In genomic region chr7:92871596-92871995, GRCm38 (mm10) we compare ENCODE assay signal across 24 mouse cellular contexts. TPM values are rescaled to one million over a fixed set of nuclear protein-coding genes. Genes with fewer than 3 reads are reported as not detected.
DNase-seq lines count a peak whose midpoint lies in the region; ATAC-seq and TF ChIP-seq lines count a peak whose summit lies in the region.
"Had no signal": no experiment of that assay in that cellular context is flagged by ENCODE, and none has a peak within 500 bp of the region (broad histone marks: within the 10 kb centered on the region; RNA-seq: fewer than 3 reads in every experiment).

No protein-coding gene starts in this region.

- ATAC-seq in kidney, embryonic 16.5 days (ENCODE audit: low FRiP score, low TSS enrichment) = no peak
- ATAC-seq in liver, embryonic 13.5 days (ENCODE audit: low read depth) = no peak
- ATAC-seq: CD4-positive, CD25-positive, alpha-beta regulatory T cell, adult 4 months; forebrain, embryonic 14.5 days; forebrain, embryonic 16.5 days had no signal

- no peaks in the 10 kb centered on the region for H3K36me3 ChIP-seq in kidney, embryonic 16.5 days (ENCODE audit: insufficient read depth, low read length)
- H3K36me3 ChIP-seq in liver, embryonic 13.5 days = peaks cover 19% of the 10 kb centered on the region
- peaks cover 2 to 13% of the 10 kb centered on the region in 2 experiments for H3K36me3 ChIP-seq in MEL (ENCODE audit: control insufficient read depth in 1 of 2, insufficient read depth in 2 of 2, low read length in 2 of 2)
- H3K36me3 ChIP-seq: embryonic facial prominence, embryonic 13.5 days; forebrain, embryonic 12.5 days had no signal

- peaks cover 8% of the 10 kb centered on the region for H3K79me2 ChIP-seq in MEL (ENCODE audit: control insufficient read depth, insufficient read depth, low read length, poor library complexity)

- TF ChIP-seq EP300 in MEL (IDR thresholded peaks at IDR 0.05; ENCODE audit: low read depth in 1 of 2, low read length in 2 of 2) = peak; percentile 64 to 70; a peak in 3 of 4 replicates

- H3K27ac ChIP-seq in kidney, embryonic 16.5 days (ENCODE audit: low read length) = no peak overlapping the region
- H3K27ac ChIP-seq in liver, embryonic 13.5 days = peak overlapping the region; percentile 40; the same call in 1 of the 2 replicates
- peak overlapping the region; percentile 20; the same call in 1 of the 2 replicates for H3K27ac ChIP-seq in MEL (ENCODE audit: control insufficient read depth, low read depth, low read length)
- H3K27ac ChIP-seq: embryonic facial prominence, embryonic 13.5 days; embryonic facial prominence, embryonic 15.5 days; forebrain, embryonic 10.5 days; forebrain, embryonic 12.5 days had no signal

- no peak for DNase-seq in kidney, postnatal 25 days
- no peak for DNase-seq in liver, embryonic 13.5 days
- DNase-seq in liver (no peak), MEL (ENCODE audit: low read depth, low spot score) (no peak)
- DNase-seq: adrenal gland, adult 2 months; adrenal gland, postnatal 10 days; adrenal gland, postnatal 25 days; B cell, adult 2 months; cerebellum, adult 11 months; cerebellum, adult 18-20 months; cerebellum, adult 8-10 months; cerebellum, adult 9-11 months; cerebellum, postnatal 14 days; cerebellum, postnatal 36 days; embryo, embryonic 11 days had no signal

- no peaks in the 10 kb centered on the region for H3K9me3 ChIP-seq in kidney, embryonic 16.5 days (ENCODE audit: low read length)
- no peaks in the 10 kb centered on the region for H3K9me3 ChIP-seq in liver, embryonic 13.5 days (replicated peaks)
- no peaks in the 10 kb centered on the region for H3K9me3 ChIP-seq in MEL (replicated peaks; ENCODE audit: insufficient read depth, low read length)
- H3K9me3 ChIP-seq: embryonic facial prominence, embryonic 13.5 days; embryonic facial prominence, embryonic 15.5 days; forebrain, embryonic 10.5 days; forebrain, embryonic 12.5 days had no signal

- no peak overlapping the region for H3K4me3 ChIP-seq in kidney, embryonic 16.5 days (ENCODE audit: low read length)
- H3K4me3 ChIP-seq in liver, embryonic 13.5 days (replicated peaks) = no peak overlapping the region
- peak overlapping the region in 1 of 2 experiments; percentile 20; a peak in 1 of 4 replicates for H3K4me3 ChIP-seq in MEL (ENCODE audit: control insufficient read depth in 1 of 2, insufficient read depth in 1 of 2, low read depth in 2 of 2, low read length in 2 of 2)
- H3K4me3 ChIP-seq: embryonic facial prominence, embryonic 13.5 days; embryonic facial prominence, embryonic 15.5 days; forebrain, embryonic 10.5 days; forebrain, embryonic 12.5 days had no signal

- TF ChIP-seq CTCF in MEL (IDR thresholded peaks at IDR 0.05 in 2 of 3, conservative IDR thresholded peaks at IDR 0.05 in 1 of 3; ENCODE audit: control insufficient read depth in 1 of 3, insufficient read depth in 1 of 3, low read depth in 2 of 3, low read length in 3 of 3, poor library complexity in 1 of 3, severe bottlenecking in 1 of 3) = no peak

- no peak for TF ChIP-seq RAD21 in MEL (IDR thresholded peaks at IDR 0.05; ENCODE audit: low read depth, low read length)

- peaks cover 10% of the 10 kb centered on the region for H3K4me1 ChIP-seq in kidney, embryonic 16.5 days (ENCODE audit: insufficient read depth, low read length)
- peaks cover 37% of the 10 kb centered on the region for H3K4me1 ChIP-seq in liver, embryonic 13.5 days (replicated peaks)
- H3K4me1 ChIP-seq in MEL (ENCODE audit: control insufficient read depth in 1 of 2, insufficient read depth in 2 of 2, low read length in 2 of 2) = peaks cover 4 to 5% of the 10 kb centered on the region in 2 experiments

- H3K27me3 ChIP-seq in kidney, embryonic 16.5 days (ENCODE audit: insufficient read depth, low read length) = no peaks in the 10 kb centered on the region
- H3K27me3 ChIP-seq in liver, embryonic 13.5 days = no peaks in the 10 kb centered on the region
- H3K27me3 ChIP-seq in MEL (ENCODE audit: control insufficient read depth in 1 of 2, insufficient read depth in 2 of 2, low read length in 2 of 2) = no peaks in the 10 kb centered on the region
- H3K27me3 ChIP-seq: CH12.LX; embryonic facial prominence, embryonic 13.5 days; embryonic facial prominence, embryonic 15.5 days; forebrain, embryonic 12.5 days had no signal

- H3K9ac ChIP-seq in kidney, embryonic 16.5 days (replicated peaks; ENCODE audit: low read length) = 0 out of 2 replicates have a peak overlapping the region, but pooled peaks have one; percentile 26
- no peak overlapping the region; the same call in 1 of the 2 replicates for H3K9ac ChIP-seq in liver, embryonic 13.5 days
- H3K9ac ChIP-seq in MEL (ENCODE audit: control insufficient read depth, low read depth, low read length, poor library complexity, severe bottlenecking) = no peak overlapping the region
- H3K9ac ChIP-seq: embryonic facial prominence, embryonic 13.5 days; embryonic facial prominence, embryonic 15.5 days; forebrain, embryonic 12.5 days had no signal

- no peak overlapping the region for H3K4me2 ChIP-seq in kidney, embryonic 16.5 days (replicated peaks; ENCODE audit: low read depth, low read length)
- no peak overlapping the region for H3K4me2 ChIP-seq in liver, embryonic 13.5 days
- H3K4me2 ChIP-seq: embryonic facial prominence, embryonic 13.5 days; embryonic facial prominence, embryonic 15.5 days; forebrain, embryonic 12.5 days had no signal

- WGBS in kidney, embryonic 16.5 days = 88% methylated on average over 4 of the region's 4 CpGs
- 61% methylated on average over 4 of the region's 4 CpGs for WGBS in liver, embryonic 13.5 days (ENCODE audit: insufficient replicate concordance)

- no peak for TF ChIP-seq POLR2A in MEL (IDR thresholded peaks at IDR 0.05; ENCODE audit: control insufficient read depth in 1 of 2, insufficient read depth in 1 of 2, low read depth in 1 of 2, low read length in 2 of 2, poor library complexity in 1 of 2)

TF ChIP-seq in MEL, 35 proteins besides CTCF, POLR2A, EP300 and RAD21:
- TF ChIP-seq MAX (IDR thresholded peaks at IDR 0.05; ENCODE audit: low read length) (no peak), TCF12 (IDR thresholded peaks at IDR 0.05; ENCODE audit: low read depth, low read length) (peak; percentile 47; the same call in 1 of the 2 replicates), SIN3A (IDR thresholded peaks at IDR 0.05; ENCODE audit: low read length) (0 out of 2 replicates have a peak, but pooled peaks have one; percentile 34), MAZ (IDR thresholded peaks at IDR 0.05; ENCODE audit: low read depth, low read length) (no peak), MXI1 (IDR thresholded peaks at IDR 0.05; ENCODE audit: low read depth, low read length) (no peak), BHLHE40 (IDR thresholded peaks at IDR 0.05; ENCODE audit: borderline replicate concordance, low read depth, low read length) (no peak), UBTF (IDR thresholded peaks at IDR 0.05; ENCODE audit: borderline replicate concordance, insufficient read depth, low read depth, low read length) (no peak), MAFK (IDR thresholded peaks at IDR 0.05; ENCODE audit: borderline replicate concordance, low read depth, low read length) (no peak), RCOR1 (IDR thresholded peaks at IDR 0.05; ENCODE audit: low read depth, low read length) (no peak), ZNF384 (IDR thresholded peaks at IDR 0.05; ENCODE audit: low read depth, low read length) (no peak), MYC (IDR thresholded peaks at IDR 0.05; ENCODE audit: low read depth, low read length) (no peak), ELF1 (IDR thresholded peaks at IDR 0.05; ENCODE audit: low read depth, low read length) (no peak), ETS1 (IDR thresholded peaks at IDR 0.05; ENCODE audit: low read depth, low read length) (peak; percentile 51; the same call in 1 of the 2 replicates), NRF1 (IDR thresholded peaks at IDR 0.05; ENCODE audit: insufficient read depth, low read depth, low read length, poor library complexity, severe bottlenecking) (no peak), GABPA (IDR thresholded peaks at IDR 0.05; ENCODE audit: low read depth, low read length) (no peak), GATA1 (IDR thresholded peaks at IDR 0.05; ENCODE audit: low read depth, low read length) (peak; percentile 42; the same call in 1 of the 2 replicates), JUND (IDR thresholded peaks at IDR 0.05; ENCODE audit: low read depth, low read length) (no peak), CHD2 (IDR thresholded peaks at IDR 0.05; ENCODE audit: low read length) (no peak), ZMIZ1 (IDR thresholded peaks at IDR 0.05; ENCODE audit: low read depth, low read length) (no peak), NELFE (IDR thresholded peaks at IDR 0.05; ENCODE audit: low read depth, low read length) (no peak), HCFC1 (IDR thresholded peaks at IDR 0.05; ENCODE audit: low read depth, low read length) (no peak), POLR2AphosphoS5 (IDR thresholded peaks at IDR 0.05; ENCODE audit: borderline replicate concordance, low read depth, low read length) (no peak)

RNA-seq across cellular contexts. Expression of gene Ddias, which starts 2.5 kb away (rescaled TPM):
- polyA plus RNA-seq in kidney, embryonic 16.5 days (2015; fragmentation: Nextera tagmentation; extraction: Ambion mirVana) = 12.0 and 13.4 TPM in 2 replicates
- 10.6 and 15.1 TPM in 2 replicates for polyA plus RNA-seq in liver, embryonic 13.5 days (2015; fragmentation: Nextera tagmentation; extraction: Ambion mirVana)
- total RNA-seq in MEL (2012; rRNA removed) = 17.8 and 23.5 TPM in 2 replicates
- polyA plus RNA-seq in MEL (2012; ENCODE audit: insufficient read depth in 1 of 2, insufficient read length in 2 of 2, low read depth in 1 of 2, low replicate concordance in 2 of 2, missing spikeins in 1 of 2) = 10 to 100 TPM in 1 of 2 experiments, not detected in 1; 19.9 TPM
- polyA plus RNA-seq: adrenal gland, adult 2 months had no signal

RNA-seq across cellular contexts. Expression of gene Prcp, which starts 2.7 kb away (rescaled TPM):
- polyA plus RNA-seq in kidney, embryonic 16.5 days (2015; fragmentation: Nextera tagmentation; extraction: Ambion mirVana) = 23.0 TPM in 2 replicates
- polyA plus RNA-seq in liver, embryonic 13.5 days (2015; fragmentation: Nextera tagmentation; extraction: Ambion mirVana) = 16.5 and 18.3 TPM in 2 replicates
- 41.6 and 48.4 TPM in 2 replicates for total RNA-seq in MEL (2012; rRNA removed)
- polyA plus RNA-seq in MEL (2012; ENCODE audit: insufficient read depth in 1 of 2, insufficient read length in 2 of 2, low read depth in 1 of 2, low replicate concordance in 2 of 2, missing spikeins in 1 of 2) = 10 to 100 TPM in 1 of 2 experiments, not detected in 1; 40.3 TPM
